Mouse (Mus musculus) erythroblast, adult 5-6 weeks (primary cell): ENCODE measurements around the gene Ppara. TPM values are rescaled to one million over a fixed set of nuclear protein-coding genes. Genes with fewer than 3 reads are reported as not detected.

Experiments used
- ATAC-seq: replicated peaks from 2 replicates; pipeline ENCODE4 v1.8.0; 2016; ENCODE audit warnings: moderate number of reproducible peaks, mild to moderate bottlenecking, moderate TSS enrichment, inconsistent platforms; ENCODE audit not compliant: poor library complexity, low FRiP score, severe bottlenecking
- total RNA-seq, 2 experiments: library from RNA; stranded (forward) in 1 of 2; stranded (reverse) in 1 of 2; fragments of 150-400 nt in 1 of 2; fragments of 200-764, 138-1000 nt in 1 of 2; gene quantifications; 2 replicates each; pipeline versions ENCODE4 v1.2.3 to v1.2.4; 2015 to 2017; ENCODE audit warnings: low replicate concordance in 2 of 2

The Ppara gene
- total RNA-seq, 2 experiments from 2014 or later: not detected

- no peak for ATAC-seq
These were observed 94.7 kb downstream of the Ppara start for GRCm38 (mm10) chr15:85829470-85829869.

GRCm38 (mm10) chr15:85831954-85832590 lies 97.3 kb downstream of the Ppara start, which contains the start of gene Ttc38:
Gene Ttc38 (plus strand): TSS chr15:85832306.
- ATAC-seq: peak; percentile 92

GRCm38 (mm10) chr15:85832599-85832998 lies 97.8 kb downstream of the Ppara start:
- ATAC-seq: no peak

GRCm38 (mm10) chr15:85835335-85835734 lies 100.6 kb downstream of the Ppara start:
- no peak for ATAC-seq

GRCm38 (mm10) chr15:85836887-85837286 lies 102.1 kb downstream of the Ppara start:
- no peak for ATAC-seq

GRCm38 (mm10) chr15:85840983-85841382 lies 106.2 kb downstream of the Ppara start:
- ATAC-seq: no peak

GRCm38 (mm10) chr15:85841796-85842360 lies 107.1 kb downstream of the Ppara start:
- ATAC-seq: peak; percentile 40; the same call in 1 of the 2 replicates

- no peak for ATAC-seq
These were observed 110.3 kb downstream of the Ppara start for GRCm38 (mm10) chr15:85845071-85845470.

- ATAC-seq: no peak
These were observed 117.0 kb downstream of the Ppara start for GRCm38 (mm10) chr15:85851656-85852392.

Other genes starting within 250 kb of the Ppara start
- not detected in 2 replicates for gene 7530416G11Rik, start 231.8 kb upstream of the Ppara start, total RNA-seq (2015; ENCODE audit: low replicate concordance)
- not detected in 2 replicates for gene 7530416G11Rik, start 231.8 kb upstream of the Ppara start, total RNA-seq (2017; ENCODE audit: low replicate concordance)
- not detected in 2 replicates for gene Wnt7b, start 152.5 kb upstream of the Ppara start, total RNA-seq (2015; ENCODE audit: low replicate concordance)
- gene Wnt7b, start 152.5 kb upstream of the Ppara start, total RNA-seq (2017; ENCODE audit: low replicate concordance): not detected in 2 replicates
- 7.3 and 23.1 TPM in 2 replicates for gene Cdpf1, start 76.7 kb downstream of the Ppara start, total RNA-seq (2015; ENCODE audit: low replicate concordance)
- gene Cdpf1, start 76.7 kb downstream of the Ppara start, total RNA-seq (2017; ENCODE audit: low replicate concordance): 3.1 and 11.3 TPM in 2 replicates
- not detected in 2 replicates for gene Pkdrej, start 86.8 kb downstream of the Ppara start, total RNA-seq (2015; ENCODE audit: low replicate concordance)
- gene Pkdrej, start 86.8 kb downstream of the Ppara start, total RNA-seq (2017; ENCODE audit: low replicate concordance): not detected in 2 replicates
- 1.2 and 5.2 TPM in 2 replicates for gene Ttc38, start 97.3 kb downstream of the Ppara start, total RNA-seq (2015; ENCODE audit: low replicate concordance)
- gene Ttc38, start 97.3 kb downstream of the Ppara start, total RNA-seq (2017; ENCODE audit: low replicate concordance): 1.6 and 2.0 TPM in 2 replicates
- gene Gtse1, start 124.8 kb downstream of the Ppara start, total RNA-seq (2015; ENCODE audit: low replicate concordance): 8.6 TPM in 2 replicates
- 6.1 and 10.0 TPM in 2 replicates for gene Gtse1, start 124.8 kb downstream of the Ppara start, total RNA-seq (2017; ENCODE audit: low replicate concordance)
- gene Trmu, start 144.3 kb downstream of the Ppara start, total RNA-seq (2015; ENCODE audit: low replicate concordance): 0.96 and 6.7 TPM in 2 replicates
- 4.6 and 9.4 TPM in 2 replicates for gene Trmu, start 144.3 kb downstream of the Ppara start, total RNA-seq (2017; ENCODE audit: low replicate concordance)